Mouse (Mus musculus): ENCODE results near the gene Flad1.

DNA sequence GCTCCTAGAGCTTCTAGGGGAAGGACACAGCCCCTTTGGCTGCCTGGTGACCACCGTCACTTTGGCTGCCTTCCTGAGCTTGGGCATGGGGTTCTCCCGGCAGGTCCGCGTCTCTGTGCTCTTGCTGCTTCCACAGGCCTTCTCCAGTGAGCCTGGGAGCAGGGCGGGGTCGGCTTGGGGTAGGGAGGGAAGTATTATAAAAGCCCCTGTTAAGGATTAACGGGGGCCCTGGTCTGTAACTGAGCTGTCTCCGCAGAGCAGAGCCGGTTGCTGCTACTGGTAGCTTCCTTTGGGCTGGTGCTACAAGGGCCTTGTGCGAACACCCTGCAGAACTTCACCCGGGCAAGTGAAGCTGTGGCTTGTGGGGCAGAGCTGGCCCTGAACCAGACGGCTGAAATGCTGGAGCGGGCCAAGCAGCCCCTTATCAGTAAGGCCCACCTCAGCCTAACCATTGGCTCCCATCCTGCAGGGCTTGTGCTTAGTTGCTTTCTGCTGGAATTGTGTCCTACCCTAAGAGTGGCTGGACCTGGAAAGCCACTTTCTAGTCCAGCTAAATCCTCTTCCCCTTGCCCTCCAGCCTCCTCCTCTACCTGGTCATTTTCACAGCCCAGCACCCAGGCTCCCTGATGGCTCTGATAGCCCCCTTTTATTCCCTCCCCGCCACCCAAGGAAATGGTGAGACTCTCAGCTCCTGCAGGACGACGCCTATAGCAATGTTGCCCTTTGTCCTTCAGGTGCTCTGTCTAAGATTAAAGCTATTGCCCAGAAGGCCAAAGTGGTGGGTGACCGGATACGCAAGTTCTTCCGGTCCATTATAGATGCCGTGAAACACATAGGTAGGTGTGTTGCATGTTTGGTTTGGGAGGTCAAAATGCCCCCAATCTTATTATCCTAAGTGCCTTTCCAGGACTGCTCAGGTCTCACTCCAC lies 45.9 kb downstream of the Flad1 start:
- TF ChIP-seq CTCF (IDR thresholded peaks at IDR 0.05; ENCODE audit: borderline replicate concordance, control insufficient read depth, extremely low read depth, insufficient read depth, low read length, poor library complexity) (no peak), POLR2A (IDR thresholded peaks at IDR 0.05; ENCODE audit: control insufficient read depth, extremely low read depth, insufficient read depth, low read length, poor library complexity) (no peak)
